Mouse (Mus musculus) brain, adult 2 months (tissue): ENCODE measurements around the gene Hyal3.
A peak's percentile ranks its signal among the peaks of the same experiment; 100 is the strongest.

Source experiments
- DNase-seq: peaks from one replicate; pipeline ENCODE4 v3.0.0; 2011; ENCODE audit warnings: low read depth, low spot score

Hyal3 gene

DNA sequence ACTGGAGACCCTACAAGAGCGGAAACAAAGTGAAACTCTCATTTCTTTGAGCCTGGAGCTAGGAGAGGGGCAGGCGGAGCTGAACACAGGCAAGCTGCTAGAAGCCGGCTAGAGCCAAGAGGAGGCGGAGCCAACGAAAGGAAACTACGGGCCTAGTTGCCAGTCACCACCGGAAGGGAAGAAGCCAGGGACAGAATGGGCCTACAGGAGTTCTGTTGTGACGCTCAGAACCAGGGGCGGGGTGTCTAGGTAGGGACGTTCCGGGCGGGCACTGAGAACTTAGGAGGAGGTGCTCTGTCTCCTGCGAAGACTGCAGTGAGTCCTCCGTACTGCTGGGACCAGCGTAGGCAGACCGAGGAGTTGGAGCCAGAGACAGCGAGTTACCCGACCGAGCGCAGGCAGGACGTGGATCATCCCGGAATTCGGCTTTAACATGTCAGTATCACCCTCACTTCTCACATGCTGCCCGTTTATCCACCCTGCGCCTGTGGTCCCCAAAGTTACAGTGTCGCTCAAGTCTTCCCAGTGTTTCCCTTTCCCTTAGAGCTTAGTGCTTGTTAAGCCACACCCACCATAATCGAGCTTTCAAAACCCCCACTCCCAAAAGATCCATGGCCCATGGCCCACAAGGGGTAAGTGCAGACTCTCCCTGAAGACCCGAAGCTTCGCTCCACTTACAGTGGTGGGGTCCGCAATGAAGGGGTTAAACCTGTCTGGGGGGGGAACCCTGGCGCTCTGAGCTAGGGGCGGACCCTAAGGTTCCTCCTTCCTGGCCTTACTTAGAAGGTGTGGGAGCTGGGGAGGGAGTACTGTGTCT is at the start of gene Hyal3:
Gene Hyal3 (plus strand): TSS at position 318 of the 817 bp plus-strand sequence.
- DNase-seq: peak; percentile 98

DNA sequence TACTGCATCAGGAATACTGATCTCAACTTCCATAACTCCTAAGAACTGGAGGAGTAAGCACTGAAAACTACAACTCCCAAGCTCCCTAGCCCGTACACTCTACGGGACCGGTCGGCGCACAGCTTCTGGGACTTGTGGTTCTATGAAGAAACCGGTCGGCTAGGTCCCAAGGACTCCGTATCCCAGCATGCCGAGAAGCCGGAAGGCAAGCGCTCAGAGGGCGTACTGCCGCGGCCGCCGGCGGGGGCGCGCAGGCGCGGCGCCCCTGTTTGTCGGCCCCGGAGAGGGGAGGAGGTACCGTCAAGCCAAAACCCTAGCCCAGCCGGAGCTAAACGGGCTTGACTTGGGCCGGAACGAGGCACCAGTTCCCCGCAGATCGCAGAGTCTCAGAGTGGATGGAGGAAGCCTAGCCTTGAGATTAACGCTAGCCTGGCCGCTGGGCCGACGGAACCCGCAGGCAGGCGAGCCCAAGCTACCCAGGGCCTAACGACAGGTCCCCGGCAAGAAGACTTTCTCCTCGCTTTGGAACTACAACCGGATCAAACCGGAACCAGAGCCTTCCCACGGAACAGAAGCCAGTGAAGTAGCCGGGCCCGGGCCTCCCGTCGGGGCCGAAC is 46.7 kb upstream of the Hyal3 start, which contains the start of gene Tmem115:
Gene Tmem115 (plus strand): TSS at position 155 of the 617 bp plus-strand sequence.
- peak; percentile 100 for DNase-seq

DNA sequence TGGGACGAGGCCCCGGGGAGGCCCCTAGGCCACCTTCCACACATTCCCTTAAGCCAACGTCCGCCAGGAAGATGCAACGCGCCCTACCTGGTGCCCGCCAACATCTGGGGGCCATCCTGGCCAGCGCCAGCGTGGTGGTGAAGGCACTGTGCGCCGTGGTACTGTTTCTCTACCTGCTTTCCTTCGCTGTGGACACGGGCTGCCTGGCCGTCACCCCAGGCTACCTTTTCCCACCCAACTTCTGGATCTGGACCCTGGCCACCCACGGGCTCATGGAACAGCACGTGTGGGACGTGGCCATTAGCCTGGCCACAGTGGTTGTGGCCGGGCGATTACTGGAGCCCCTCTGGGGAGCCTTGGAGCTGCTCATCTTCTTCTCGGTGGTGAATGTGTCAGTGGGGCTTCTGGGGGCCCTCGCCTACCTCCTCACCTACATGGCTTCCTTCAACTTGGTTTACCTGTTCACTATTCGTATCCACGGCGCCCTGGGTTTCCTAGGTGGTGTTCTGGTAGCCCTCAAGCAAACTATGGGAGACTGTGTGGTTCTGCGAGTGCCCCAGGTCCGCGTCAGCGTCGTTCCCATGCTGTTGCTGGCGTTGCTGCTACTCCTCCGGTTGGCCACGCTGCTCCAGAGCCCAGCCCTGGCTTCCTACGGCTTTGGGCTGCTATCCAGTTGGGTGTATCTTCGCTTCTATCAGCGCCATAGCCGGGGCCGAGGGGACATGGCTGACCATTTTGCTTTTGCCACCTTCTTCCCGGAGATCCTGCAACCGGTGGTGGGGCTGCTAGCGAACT is 46.0 kb upstream of the Hyal3 start:
- DNase-seq: peak; percentile 49

GRCm38 (mm10) chr9:107538231-107538630 is 42.4 kb upstream of the Hyal3 start:
- DNase-seq: peak; percentile 61

GRCm38 (mm10) chr9:107538711-107539110 is 41.9 kb upstream of the Hyal3 start:
- DNase-seq: no peak

- no peak for DNase-seq
These were observed 40.7 kb upstream of the Hyal3 start for GRCm38 (mm10) chr9:107539940-107540339.

GRCm38 (mm10) chr9:107540420-107540819 is 40.2 kb upstream of the Hyal3 start:
- no peak for DNase-seq

DNA sequence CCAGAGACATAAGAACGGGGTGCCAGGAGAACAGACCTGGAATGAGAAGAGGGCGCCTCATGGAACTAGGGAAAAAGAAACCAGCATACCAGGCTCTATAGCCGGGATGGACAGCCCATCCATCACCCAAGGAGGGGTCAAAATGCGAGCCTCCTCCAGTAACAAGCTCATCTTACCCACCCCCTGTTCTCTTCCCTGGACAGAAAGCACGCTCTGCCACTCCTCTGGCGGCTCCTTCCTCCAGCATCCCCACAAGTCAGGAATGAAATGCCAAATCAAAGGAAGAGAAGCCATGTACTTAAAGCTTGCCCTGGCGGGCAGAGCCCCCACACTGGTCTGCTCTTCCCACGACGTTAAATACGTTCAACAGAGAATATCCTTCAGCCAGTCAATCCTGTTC is 39.6 kb upstream of the Hyal3 start:
- no peak for DNase-seq

- DNase-seq: peak; percentile 97
These were observed 38.9 kb upstream of the Hyal3 start, which contains the start of the genes Cyb561d2 and Nprl2 for GRCm38 (mm10) chr9:107541474-107542351. Gene Cyb561d2, minus strand, starts transcription at chr9:107542193. Gene Nprl2, plus strand, starts transcription at chr9:107542226.

GRCm38 (mm10) chr9:107542352-107542686 is 38.3 kb upstream of the Hyal3 start:
- no peak for DNase-seq

DNA sequence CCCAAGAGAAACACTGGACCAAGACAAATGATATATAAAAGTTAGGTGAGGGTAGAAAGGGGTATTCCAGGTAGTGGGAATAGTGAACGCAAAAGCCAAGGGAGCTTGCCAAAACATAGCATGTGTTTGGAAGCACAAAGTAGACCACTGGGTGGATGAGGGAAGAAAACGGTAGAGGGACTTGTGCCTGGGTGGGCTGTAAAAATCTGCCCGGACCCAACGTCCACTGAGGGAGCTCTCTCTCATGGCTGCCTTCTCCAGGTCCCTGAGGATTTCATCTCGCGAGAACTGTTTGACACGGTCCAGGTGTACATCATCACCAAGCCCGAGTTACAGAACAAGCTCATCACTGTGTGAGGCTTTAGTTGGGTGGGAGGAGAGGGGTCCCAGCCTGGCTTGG is 37.9 kb upstream of the Hyal3 start:
- DNase-seq: no peak

GRCm38 (mm10) chr9:107543299-107543698 is 37.3 kb upstream of the Hyal3 start:
- no peak for DNase-seq

DNA sequence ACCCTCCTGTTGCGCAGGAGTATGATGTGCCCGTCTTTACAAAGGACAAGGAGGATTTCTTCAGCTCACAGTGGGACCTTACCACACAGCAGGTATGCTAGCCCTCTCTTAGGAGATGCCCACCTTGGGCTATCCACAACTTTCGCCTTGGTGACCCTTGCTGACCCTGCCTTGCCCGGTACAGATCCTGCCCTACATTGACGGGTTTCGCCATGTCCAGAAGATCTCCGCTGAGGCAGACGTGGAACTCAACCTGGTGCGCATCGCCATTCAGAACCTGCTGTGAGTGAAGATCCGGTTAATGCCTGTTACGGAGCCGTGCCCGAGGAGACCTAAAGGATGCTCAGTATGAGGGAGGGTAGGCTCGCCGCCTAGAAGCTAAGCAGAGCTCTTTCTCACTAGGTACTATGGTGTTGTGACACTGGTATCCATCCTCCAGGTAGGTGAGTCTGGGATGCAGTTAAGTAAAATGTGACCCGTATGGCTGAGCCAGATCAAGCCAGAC is 36.4 kb upstream of the Hyal3 start:
- no peak for DNase-seq

- DNase-seq: no peak
These were observed 35.9 kb upstream of the Hyal3 start for GRCm38 (mm10) chr9:107544729-107545128.

DNA sequence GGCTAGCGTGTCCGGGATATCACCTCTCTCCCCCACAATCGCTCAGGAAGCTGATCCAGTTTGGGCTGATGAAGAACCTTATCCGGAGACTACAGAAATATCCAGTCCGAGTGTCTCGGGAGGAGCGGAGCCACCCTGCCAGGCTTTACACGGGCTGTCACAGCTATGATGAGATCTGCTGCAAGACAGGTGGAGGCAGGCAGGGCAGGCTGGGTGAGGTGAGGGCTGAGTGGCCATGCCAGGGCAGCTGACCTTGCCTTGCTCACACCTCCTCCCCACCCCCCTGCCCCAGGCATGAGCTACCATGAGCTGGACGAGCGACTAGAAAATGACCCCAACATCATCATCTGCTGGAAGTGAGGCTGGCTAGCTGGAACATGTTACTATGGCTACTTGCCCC is 35.4 kb upstream of the Hyal3 start:
- no peak for DNase-seq

GRCm38 (mm10) chr9:107545602-107546001 is 35.0 kb upstream of the Hyal3 start:
- peak; percentile 84 for DNase-seq

DNA sequence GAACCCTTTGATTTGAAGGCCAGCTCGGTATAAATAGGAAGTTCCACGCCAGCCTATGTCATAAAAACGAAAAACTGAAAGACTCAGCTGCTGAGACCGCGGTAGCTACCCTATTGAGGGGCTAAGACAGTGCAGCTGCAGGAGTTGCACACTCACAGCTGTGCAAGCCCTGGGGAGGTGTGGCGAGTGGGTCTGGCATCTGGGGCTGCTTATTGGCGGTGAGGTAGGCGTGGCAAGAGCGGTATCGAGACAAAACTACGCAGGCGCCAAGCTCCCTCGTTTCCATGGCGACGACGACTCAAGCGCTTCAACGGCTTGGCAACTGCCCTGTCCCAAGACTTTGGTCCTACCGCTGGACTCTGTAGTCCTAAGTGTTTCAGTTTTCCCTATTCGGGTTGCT is 33.6 kb upstream of the Hyal3 start, which contains the start of gene Zmynd10:
Gene Zmynd10 (plus strand): TSS at position 273 of the 400 bp plus-strand sequence.
- DNase-seq: peak; percentile 94

DNA sequence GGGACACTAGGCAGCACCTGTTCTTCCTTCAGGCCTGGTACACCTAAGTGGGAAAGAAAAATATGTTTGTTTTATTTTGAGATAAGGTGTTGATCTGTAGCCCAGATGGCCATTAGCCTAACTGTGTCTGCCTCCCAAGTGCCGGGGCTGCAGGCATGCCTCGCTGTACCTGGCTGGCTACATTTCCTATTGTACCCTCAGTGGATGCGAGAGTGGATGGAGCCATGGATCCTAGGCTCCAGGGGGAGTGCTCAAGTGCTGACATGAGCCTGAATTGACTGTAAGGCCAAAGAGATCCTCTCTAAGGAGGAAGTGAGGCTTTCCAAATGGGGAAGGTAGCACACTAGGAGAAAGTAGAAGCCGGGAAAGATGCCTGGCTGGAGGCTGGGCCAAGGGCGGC is 32.7 kb upstream of the Hyal3 start:
- DNase-seq: no peak

DNA sequence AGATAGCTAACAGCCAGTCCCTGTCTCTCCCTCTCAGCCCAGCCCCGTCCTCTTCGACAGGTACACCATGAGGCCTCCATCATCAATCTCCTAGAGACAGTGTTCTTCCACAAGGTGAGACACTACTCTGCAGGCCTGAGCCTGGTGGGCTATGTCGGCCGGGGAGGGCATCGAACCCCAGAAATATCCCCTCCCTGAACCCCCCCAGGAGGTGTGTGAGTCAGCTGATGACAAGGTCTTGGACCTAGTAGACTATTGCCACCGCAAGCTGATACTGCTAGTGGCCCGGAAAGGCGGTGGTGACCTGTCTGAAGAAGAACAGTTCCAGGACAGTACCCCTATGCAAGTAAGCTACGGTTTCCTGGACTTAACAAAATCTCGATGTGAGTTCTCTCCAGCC is 31.8 kb upstream of the Hyal3 start:
- DNase-seq: no peak

GRCm38 (mm10) chr9:107549297-107550074 is 31.1 kb upstream of the Hyal3 start:
- DNase-seq: no peak
